Comparison of ENCODE assay signal across 12 mouse cellular contexts in the genomic region with DNA sequence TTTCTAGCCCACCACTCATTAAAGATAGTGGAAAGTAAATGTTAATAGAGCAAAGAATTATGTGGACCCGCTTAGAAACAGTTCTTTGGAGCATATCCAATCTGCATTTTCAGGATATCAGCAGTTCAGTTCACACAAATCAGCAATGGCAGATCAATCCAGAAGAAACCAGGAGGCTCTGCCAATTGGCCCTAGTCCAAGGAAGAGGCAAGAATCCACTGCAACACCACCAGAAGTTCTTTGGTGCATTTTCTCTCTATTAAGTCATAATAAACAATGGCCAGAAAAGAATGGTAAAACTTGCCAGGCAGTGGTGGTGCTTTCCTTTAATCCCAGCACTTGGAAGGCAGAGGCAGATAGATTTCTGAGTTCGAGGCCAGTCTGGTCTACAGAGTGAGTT.
"Had no signal": no experiment of that assay in that cellular context is flagged by ENCODE, and none has a peak within 500 bp of the region (broad histone marks: within the 10 kb centered on the region; RNA-seq: fewer than 3 reads in every experiment).

No protein-coding gene starts in this region.

- H3K9ac ChIP-seq: limb, embryonic 12.5 days; liver, embryonic 12.5 days; midbrain, embryonic 15.5 days; neural tube, embryonic 13.5 days had no signal

- H3K36me3 ChIP-seq: limb, embryonic 12.5 days; liver, embryonic 12.5 days; midbrain, embryonic 15.5 days; neural tube, embryonic 13.5 days had no signal

- H3K27ac ChIP-seq: limb, embryonic 12.5 days; liver, embryonic 12.5 days; midbrain, embryonic 15.5 days; neural tube, embryonic 13.5 days had no signal

- ATAC-seq: intestine, embryonic 16.5 days; liver, embryonic 12.5 days; midbrain, embryonic 15.5 days had no signal

- H3K4me1 ChIP-seq: limb, embryonic 12.5 days; liver, embryonic 12.5 days; midbrain, embryonic 15.5 days; neural tube, embryonic 13.5 days had no signal

- H3K4me2 ChIP-seq: limb, embryonic 12.5 days; liver, embryonic 12.5 days; midbrain, embryonic 15.5 days; neural tube, embryonic 13.5 days had no signal

- H3K4me3 ChIP-seq: limb, embryonic 12.5 days; liver, embryonic 12.5 days; midbrain, embryonic 15.5 days; neural tube, embryonic 13.5 days had no signal

- DNase-seq: kidney, adult 8-10 months; kidney, postnatal 14 days; retina, postnatal 1 day; right cerebral cortex, postnatal 4 days; spleen, adult 18-20 months; thymus, adult 18-20 months; thymus, postnatal 25 days had no signal

- H3K9me3 ChIP-seq: limb, embryonic 12.5 days; liver, embryonic 12.5 days; midbrain, embryonic 15.5 days; neural tube, embryonic 13.5 days had no signal

- H3K27me3 ChIP-seq: limb, embryonic 12.5 days; liver, embryonic 12.5 days; midbrain, embryonic 15.5 days; neural tube, embryonic 13.5 days had no signal
